Mouse (Mus musculus) heart, embryonic 11.5 days (tissue): Measurements from ENCODE around the gene Prss47. TPM values are rescaled to one million over a fixed set of nuclear protein-coding genes. Genes with fewer than 3 reads are reported as not detected.

Source experiments
- ATAC-seq: fragments of 200-750 bp; cut with Nextera tagmentation; replicated peaks from 2 replicates; pipeline ENCODE4 v1.8.0; 2017; ENCODE audit warnings: moderate library complexity; ENCODE audit not compliant: insufficient number of reproducible peaks, low FRiP score, low TSS enrichment
- H3K27ac ChIP-seq: fragments of 300-500 bp; sonication (generic); 2 replicates; pipeline ENCODE4 v1.5.1; 2014; ENCODE audit warnings: mild to moderate bottlenecking, low read depth, low read length
- H3K27me3 ChIP-seq: fragments of 300-500 bp; sonication (generic); 2 replicates; pipeline ENCODE4 v1.6.1; 2014; ENCODE audit warnings: mild to moderate bottlenecking, low read length, mixed read lengths; ENCODE audit not compliant: control insufficient read depth, insufficient read depth
- H3K36me3 ChIP-seq: fragments of 300-500 bp; sonication (generic); 2 replicates; pipeline ENCODE4 v1.6.1; 2014; ENCODE audit warnings: mild to moderate bottlenecking, low read length, moderate library complexity, mixed read lengths; ENCODE audit not compliant: control insufficient read depth, insufficient read depth
- H3K4me1 ChIP-seq: fragments of 300-500 bp; sonication (generic); 2 replicates; pipeline ENCODE4 v1.6.1; 2014; ENCODE audit warnings: low read length; ENCODE audit not compliant: control insufficient read depth, insufficient read depth
- H3K4me2 ChIP-seq: fragments of 300-500 bp; sonication (generic); 2 replicates; pipeline ENCODE4 v1.6.1; 2014; ENCODE audit warnings: mild to moderate bottlenecking, moderate library complexity
- H3K4me3 ChIP-seq: fragments of 300-500 bp; sonication (generic); 2 replicates; pipeline ENCODE4 v1.5.1; 2014; ENCODE audit warnings: low read depth, low read length
- H3K9ac ChIP-seq: fragments of 300-500 bp; sonication (generic); 2 replicates; pipeline ENCODE4 v1.6.1; 2014; ENCODE audit warnings: mild to moderate bottlenecking, low read depth, low read length, moderate library complexity
- H3K9me3 ChIP-seq: fragments of 300-500 bp; sonication (generic); replicated peaks from 2 replicates; pipeline ENCODE4 v1.6.1; 2016; ENCODE audit warnings: low read length; ENCODE audit not compliant: control insufficient read depth
- WGBS: fragments of 180-500 bp; shearing (Covaris S2); extraction: QIAGEN DNeasy Blood & Tissue Kit; methylation state at CpG from one replicate; pipeline ENCODE4 v1.1.7; 2014; ENCODE audit not compliant: insufficient replicate concordance; 5-methylcytosine and 5-hydroxymethylcytosine counted together
- polyA plus RNA-seq: library from polyadenylated mRNA; unstranded; fragments of >200 nt; fragmentation: Nextera tagmentation; extraction: Ambion mirVana; gene quantifications from 2 replicates; pipeline ENCODE4 v1.2.1, GENCODE M21; 2014

Prss47 gene
- polyA plus RNA-seq, 1 experiment from 2014 or later = not detected

- Histone ChIP-seq H3K9ac (no peak overlapping the region), H3K9me3 (no peaks in the 10 kb centered on the region), H3K4me2 (no peak overlapping the region), H3K36me3 (no peaks in the 10 kb centered on the region), H3K27me3 (no peaks in the 10 kb centered on the region), H3K27ac (no peak overlapping the region), H3K4me1 (no peaks in the 10 kb centered on the region), H3K4me3 (no peak overlapping the region)
- no peak for ATAC-seq
- WGBS = 83% methylated on average over 1 of the region's 1 CpGs
Measured at GRCm38 (mm10) chr13:65007971-65008370, 44.6 kb downstream of the Prss47 start.

- no peaks in the 10 kb centered on the region for H3K27me3 ChIP-seq
- no peak overlapping the region for H3K9ac ChIP-seq
- no peak overlapping the region for H3K4me3 ChIP-seq
- H3K4me1 ChIP-seq = no peaks in the 10 kb centered on the region
- H3K9me3 ChIP-seq = no peaks in the 10 kb centered on the region
- no peak for ATAC-seq
- no peak overlapping the region for H3K27ac ChIP-seq
- H3K4me2 ChIP-seq = no peak overlapping the region
- 84% methylated on average over 1 of the region's 1 CpGs for WGBS
- no peaks in the 10 kb centered on the region for H3K36me3 ChIP-seq
Measured at GRCm38 (mm10) chr13:65006760-65007159, 45.8 kb downstream of the Prss47 start.

- Histone ChIP-seq H3K4me1 (no peaks in the 10 kb centered on the region), H3K4me3 (no peak overlapping the region), H3K4me2 (no peak overlapping the region), H3K9ac (no peak overlapping the region), H3K27ac (no peak overlapping the region), H3K9me3 (no peaks in the 10 kb centered on the region), H3K27me3 (no peaks in the 10 kb centered on the region), H3K36me3 (no peaks in the 10 kb centered on the region)
- ATAC-seq = no peak
Measured at GRCm38 (mm10) chr13:65005414-65005813, 47.1 kb downstream of the Prss47 start.

Other genes starting within 250 kb of the Prss47 start
- gene Cntnap3, start 148.8 kb downstream of the Prss47 start, polyA plus RNA-seq = 0.03 TPM in 1 of 2 replicates, not detected in the other
- gene Spata31, start 135.4 kb downstream of the Prss47 start, polyA plus RNA-seq = not detected in 2 replicates
- not detected in 2 replicates for gene Spata31d1c, start 19.7 kb downstream of the Prss47 start, polyA plus RNA-seq
- gene Mfsd14b, start 60.2 kb upstream of the Prss47 start, polyA plus RNA-seq = 35.6 and 37.4 TPM in 2 replicates
- not detected in 2 replicates for gene Olfr465-ps1, start 85.3 kb upstream of the Prss47 start, polyA plus RNA-seq
- gene Olfr466, start 97.5 kb upstream of the Prss47 start, polyA plus RNA-seq = not detected in 2 replicates
- gene Nlrp4f, start 153.2 kb upstream of the Prss47 start, polyA plus RNA-seq = not detected in 2 replicates
- gene Gm10775, start 206.8 kb upstream of the Prss47 start, polyA plus RNA-seq = not detected in 2 replicates
- gene Zfp369, start 226.1 kb upstream of the Prss47 start, polyA plus RNA-seq = 14.4 and 16.7 TPM in 2 replicates